Mouse (Mus musculus) heart, embryonic 16.5 days (tissue): Measurements from ENCODE around the gene Fam171a1. TPM values are rescaled to one million over a fixed set of nuclear protein-coding genes. Genes with fewer than 3 reads are reported as not detected.

ENCODE experiments used
- ATAC-seq: fragments of 200-750 bp; cut with Nextera tagmentation; replicated peaks from 2 replicates; pipeline ENCODE4 v1.8.0; 2017; ENCODE audit warnings: moderate number of reproducible peaks; ENCODE audit not compliant: insufficient read depth, low FRiP score; ENCODE audit errors: extremely low read depth
- H3K27ac ChIP-seq: fragments of 300-500 bp; sonication (generic); 2 replicates; pipeline ENCODE4 v1.5.1; 2014; ENCODE audit warnings: mild to moderate bottlenecking, low read length, control low read depth, moderate library complexity
- H3K27me3 ChIP-seq: fragments of 300-500 bp; sonication (generic); 2 replicates; pipeline ENCODE4 v1.6.1; 2014; ENCODE audit warnings: low read length, mixed read lengths; ENCODE audit not compliant: control insufficient read depth, insufficient read depth
- H3K36me3 ChIP-seq: fragments of 300-500 bp; sonication (generic); 2 replicates; pipeline ENCODE4 v1.6.1; 2014; ENCODE audit not compliant: control insufficient read depth, insufficient read depth
- H3K4me1 ChIP-seq: fragments of 300-500 bp; sonication (generic); 2 replicates; pipeline ENCODE4 v1.6.1; 2014; ENCODE audit warnings: low read length, mixed read lengths; ENCODE audit not compliant: control insufficient read depth, insufficient read depth
- H3K4me2 ChIP-seq: fragments of 300-500 bp; sonication (generic); 2 replicates; pipeline ENCODE4 v1.6.1; 2014; ENCODE audit warnings: low read depth, mild to moderate bottlenecking, control low read depth, low read length
- H3K4me3 ChIP-seq: fragments of 300-500 bp; sonication (generic); 2 replicates; pipeline ENCODE4 v1.5.1; 2014; ENCODE audit warnings: mild to moderate bottlenecking, control low read depth, low read length
- H3K9ac ChIP-seq: fragments of 300-500 bp; sonication (generic); 2 replicates; pipeline ENCODE4 v1.6.1; 2014; ENCODE audit warnings: low read length, control low read depth
- H3K9me3 ChIP-seq: fragments of 300-500 bp; sonication (generic); replicated peaks from 2 replicates; pipeline ENCODE4 v1.6.1; 2016; ENCODE audit warnings: low read length; ENCODE audit not compliant: control insufficient read depth
- WGBS: fragments of 180-500 bp; shearing (Covaris S2); extraction: QIAGEN DNeasy Blood & Tissue Kit; methylation state at CpG from one replicate; pipeline ENCODE4 v1.1.7; 2014; 5-methylcytosine and 5-hydroxymethylcytosine counted together
- polyA plus RNA-seq: library from polyadenylated mRNA; unstranded; fragments of >200 nt; fragmentation: Nextera tagmentation; extraction: Ambion mirVana; gene quantifications from 2 replicates; pipeline ENCODE4 v1.2.1, GENCODE M21; 2015

Fam171a1 gene
- polyA plus RNA-seq, 1 experiment from 2014 or later, result 21.6 TPM

GRCm38 (mm10) chr2:3108431-3108830 is 5.6 kb upstream of the Fam171a1 start:
- Histone ChIP-seq H3K4me1 (no peaks in the 10 kb centered on the region), H3K4me3 (no peak overlapping the region), H3K27ac (no peak overlapping the region), H3K9ac (no peak overlapping the region), H3K9me3 (no peaks in the 10 kb centered on the region), H3K4me2 (no peak overlapping the region), H3K27me3 (no peaks in the 10 kb centered on the region), H3K36me3 (no peaks in the 10 kb centered on the region)
- WGBS, result 74% methylated on average over 3 of the region's 3 CpGs
- ATAC-seq, result no peak

- no peaks in the 10 kb centered on the region for H3K4me1 ChIP-seq
- H3K27me3 ChIP-seq, result no peaks in the 10 kb centered on the region
- no peak for ATAC-seq
- no peak overlapping the region for H3K4me2 ChIP-seq
- H3K36me3 ChIP-seq, result no peaks in the 10 kb centered on the region
- 71% methylated on average over 1 of the region's 1 CpGs for WGBS
- no peak overlapping the region for H3K27ac ChIP-seq
- H3K9me3 ChIP-seq, result no peaks in the 10 kb centered on the region
- no peak overlapping the region for H3K4me3 ChIP-seq
- no peak overlapping the region for H3K9ac ChIP-seq
These were observed 5.2 kb upstream of the Fam171a1 start for GRCm38 (mm10) chr2:3108834-3109233.

- peak overlapping the region; percentile 93 for H3K9ac ChIP-seq
- no peaks in the 10 kb centered on the region for H3K36me3 ChIP-seq
- peak overlapping the region; percentile 92 for H3K4me3 ChIP-seq
- H3K27me3 ChIP-seq, result no peaks in the 10 kb centered on the region
- no peaks in the 10 kb centered on the region for H3K9me3 ChIP-seq
- peak overlapping the region; percentile 75 for H3K4me2 ChIP-seq
- WGBS, result 38% methylated on average over 2 of the region's 2 CpGs
- no peak for ATAC-seq
- peaks cover 19% of the 10 kb centered on the region for H3K4me1 ChIP-seq
- no peak overlapping the region for H3K27ac ChIP-seq
These were observed 3.8 kb downstream of the Fam171a1 start for GRCm38 (mm10) chr2:3117855-3118202.

GRCm38 (mm10) chr2:3118203-3118941 is 4.3 kb downstream of the Fam171a1 start:
- no peaks in the 10 kb centered on the region for H3K36me3 ChIP-seq
- no peaks in the 10 kb centered on the region for H3K9me3 ChIP-seq
- ATAC-seq, result peak; percentile 91
- peak overlapping the region; percentile 93 for H3K9ac ChIP-seq
- peak overlapping the region; percentile 90 for H3K27ac ChIP-seq
- H3K4me1 ChIP-seq, result peaks cover 19% of the 10 kb centered on the region
- no peaks in the 10 kb centered on the region for H3K27me3 ChIP-seq
- WGBS, result under 1% methylated on average over 45 of the region's 93 CpGs
- H3K4me3 ChIP-seq, result peak overlapping the region; percentile 92
- peak overlapping the region; percentile 75 for H3K4me2 ChIP-seq

- Histone ChIP-seq H3K9me3 (no peaks in the 10 kb centered on the region), H3K4me2 (peak overlapping the region; percentile 75), H3K9ac (peak overlapping the region; percentile 93), H3K4me1 (peaks cover 19% of the 10 kb centered on the region), H3K36me3 (no peaks in the 10 kb centered on the region), H3K27me3 (no peaks in the 10 kb centered on the region), H3K27ac (peak overlapping the region; percentile 90), H3K4me3 (peak overlapping the region; percentile 92)
- under 1% methylated on average over 13 of the region's 16 CpGs for WGBS
- 0 out of 2 replicates have a peak, but pooled peaks have one; percentile 16 for ATAC-seq
These were observed 4.9 kb downstream of the Fam171a1 start for GRCm38 (mm10) chr2:3118969-3119368.

- H3K27ac ChIP-seq, result no peak overlapping the region; the same call in none of the 2 replicates
These were observed 5.4 kb downstream of the Fam171a1 start for GRCm38 (mm10) chr2:3119371-3119935.

GRCm38 (mm10) chr2:3122571-3122970 is 8.5 kb downstream of the Fam171a1 start:
- Histone ChIP-seq H3K36me3 (no peaks in the 10 kb centered on the region), H3K27me3 (no peaks in the 10 kb centered on the region), H3K4me2 (no peak overlapping the region), H3K4me1 (peaks cover 22% of the 10 kb centered on the region), H3K27ac (no peak overlapping the region), H3K4me3 (no peak overlapping the region), H3K9me3 (no peaks in the 10 kb centered on the region), H3K9ac (no peak overlapping the region)
- 62% methylated on average over 4 of the region's 4 CpGs for WGBS
- ATAC-seq, result no peak

More at GRCm38 (mm10) chr2:3119371-3119935, 5.4 kb downstream of the Fam171a1 start:
- peak overlapping the region; percentile 75 for H3K4me2 ChIP-seq
- WGBS, result 18% methylated on average over 4 of the region's 4 CpGs
- H3K36me3 ChIP-seq, result no peaks in the 10 kb centered on the region
- ATAC-seq, result no peak
- H3K4me1 ChIP-seq, result peaks cover 19% of the 10 kb centered on the region
- H3K9ac ChIP-seq, result peak overlapping the region; percentile 93
- peak overlapping the region; percentile 92 for H3K4me3 ChIP-seq
- H3K9me3 ChIP-seq, result no peaks in the 10 kb centered on the region
- H3K27me3 ChIP-seq, result no peaks in the 10 kb centered on the region

GRCm38 (mm10) chr2:3127256-3127883 is 13.3 kb downstream of the Fam171a1 start:
- Histone ChIP-seq H3K4me3 (no peak overlapping the region), H3K4me2 (no peak overlapping the region), H3K9me3 (no peaks in the 10 kb centered on the region), H3K27me3 (no peaks in the 10 kb centered on the region), H3K9ac (no peak overlapping the region), H3K27ac (no peak overlapping the region), H3K36me3 (no peaks in the 10 kb centered on the region), H3K4me1 (peaks cover 6% of the 10 kb centered on the region)
- WGBS, result 83% methylated on average over 4 of the region's 4 CpGs
- no peak for ATAC-seq

- 70% methylated on average over 4 of the region's 4 CpGs for WGBS
- no peak for ATAC-seq
These were observed 14.4 kb downstream of the Fam171a1 start for GRCm38 (mm10) chr2:3128344-3128871.

More at GRCm38 (mm10) chr2:3128344-3128871, 14.4 kb downstream of the Fam171a1 start:
- no peaks in the 10 kb centered on the region for H3K9me3 ChIP-seq
- H3K9ac ChIP-seq, result no peak overlapping the region
- no peak overlapping the region for H3K4me2 ChIP-seq
- H3K4me1 ChIP-seq, result peaks cover 6% of the 10 kb centered on the region
- H3K27ac ChIP-seq, result no peak overlapping the region
- no peaks in the 10 kb centered on the region for H3K36me3 ChIP-seq
- H3K4me3 ChIP-seq, result no peak overlapping the region
- H3K27me3 ChIP-seq, result no peaks in the 10 kb centered on the region
